Mouse (Mus musculus) bone marrow, adult 2 months (tissue): ENCODE data around the gene Gm28308. TPM values are rescaled to one million over a fixed set of nuclear protein-coding genes. Genes with fewer than 3 reads are reported as not detected.

Experiments
- H3K27ac ChIP-seq: fragments of 200-500 bp; 2 replicates; pipeline ENCODE4 v1.5.1; 2012; ENCODE audit warnings: low read depth, mild to moderate bottlenecking, control low read depth, inconsistent platforms, low read length; ENCODE audit not compliant: control insufficient read depth, poor library complexity, insufficient read depth
- H3K4me1 ChIP-seq: fragments of 200-500 bp; 2 replicates; pipeline ENCODE4 v1.6.1; 2011; ENCODE audit warnings: low read length; ENCODE audit not compliant: control insufficient read depth, insufficient read depth
- H3K4me3 ChIP-seq: fragments of 200-500 bp; replicated peaks from 2 replicates; pipeline ENCODE3; 2011; ENCODE audit warnings: mild to moderate bottlenecking, low read depth, low read length, control low read depth; ENCODE audit not compliant: control insufficient read depth
- CTCF ChIP-seq: fragments of 200-500 bp; IDR thresholded peaks from 2 replicates; pipeline ENCODE4 v1.5.1; 2011; ENCODE audit warnings: low read length, control low read depth; ENCODE audit not compliant: control insufficient read depth, insufficient read depth
- POLR2A ChIP-seq: fragments of 200-500 bp; IDR thresholded peaks from 2 replicates; pipeline ENCODE4 v1.6.1; 2011; ENCODE audit warnings: low read depth, mild to moderate bottlenecking, control low read depth, low read length, borderline replicate concordance; ENCODE audit not compliant: control insufficient read depth
- WGBS: fragments of 180-500 bp; shearing (Covaris S2); methylation state at CpG from one replicate; pipeline ENCODE4 v1.1.7; 2018; 5-methylcytosine and 5-hydroxymethylcytosine counted together
- polyA plus RNA-seq: library from polyadenylated mRNA; stranded (reverse); fragments of >200 nt; gene quantifications from 2 replicates; pipeline ENCODE4 v1.2.4, GENCODE M21; 2011; ENCODE audit warnings: low replicate concordance; ENCODE audit not compliant: missing spikeins, insufficient read depth, insufficient read length

Gm28308 gene
- polyA plus RNA-seq, 1 experiment = not detected

GRCm38 (mm10) chr6:52182793-52183192, 30.3 kb downstream of the Gm28308 start:
- Histone ChIP-seq H3K4me1 (no peaks in the 10 kb centered on the region), H3K4me3 (no peak overlapping the region), H3K27ac (no peak overlapping the region)
- no peak for TF ChIP-seq CTCF
- 91% methylated on average over 1 of the region's 1 CpGs for WGBS

DNA sequence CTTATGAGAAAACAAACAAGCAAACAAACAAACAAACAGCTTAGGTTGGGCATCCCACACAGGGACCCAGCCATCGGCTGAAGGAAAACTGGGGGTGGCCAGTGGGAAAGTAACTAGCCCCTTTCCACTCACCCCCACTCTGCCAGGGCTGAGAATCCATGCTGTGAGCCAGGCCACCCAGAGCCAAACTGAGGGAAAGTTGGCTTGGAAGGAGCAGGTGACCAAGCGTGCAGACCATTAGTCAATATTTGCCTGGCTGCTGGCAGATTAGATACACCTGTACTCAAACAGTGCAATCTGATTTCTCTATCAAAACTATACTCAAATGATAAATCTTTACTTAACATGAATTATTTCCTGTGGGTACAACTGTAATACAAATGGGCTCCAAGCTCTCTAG, 31.1 kb downstream of the Gm28308 start:
- H3K27ac ChIP-seq = no peak overlapping the region

GRCm38 (mm10) chr6:52180726-52181125, 32.4 kb downstream of the Gm28308 start:
- Histone ChIP-seq H3K27ac (no peak overlapping the region), H3K4me3 (no peak overlapping the region), H3K4me1 (no peaks in the 10 kb centered on the region)
- no peak for TF ChIP-seq CTCF
- no peak for TF ChIP-seq POLR2A
- WGBS = 79% methylated on average over 3 of the region's 3 CpGs

More for the DNA sequence above, 31.1 kb downstream of the Gm28308 start:
- WGBS = 79% methylated on average over 2 of the region's 2 CpGs
- TF ChIP-seq CTCF (no peak), POLR2A (no peak)
- Histone ChIP-seq H3K4me1 (no peaks in the 10 kb centered on the region), H3K4me3 (no peak overlapping the region)

GRCm38 (mm10) chr6:52180213-52180710, 32.9 kb downstream of the Gm28308 start:
- Histone ChIP-seq H3K27ac (no peak overlapping the region), H3K4me1 (no peaks in the 10 kb centered on the region), H3K4me3 (no peak overlapping the region)
- WGBS = 86% methylated on average over 11 of the region's 11 CpGs
- TF ChIP-seq CTCF (no peak), POLR2A (no peak)

GRCm38 (mm10) chr6:52179690-52180089, 33.4 kb downstream of the Gm28308 start:
- no peak overlapping the region for H3K27ac ChIP-seq
- 85% methylated on average over 10 of the region's 10 CpGs for WGBS
- H3K4me3 ChIP-seq = no peak overlapping the region
- TF ChIP-seq CTCF = no peak
- TF ChIP-seq POLR2A = no peak
- no peaks in the 10 kb centered on the region for H3K4me1 ChIP-seq

- Histone ChIP-seq H3K27ac (no peak overlapping the region), H3K4me1 (no peaks in the 10 kb centered on the region), H3K4me3 (no peak overlapping the region)
- WGBS = 77% methylated on average over 4 of the region's 4 CpGs
- TF ChIP-seq CTCF = no peak
- TF ChIP-seq POLR2A = no peak
These were observed 34.0 kb downstream of the Gm28308 start for GRCm38 (mm10) chr6:52178918-52179665.

DNA sequence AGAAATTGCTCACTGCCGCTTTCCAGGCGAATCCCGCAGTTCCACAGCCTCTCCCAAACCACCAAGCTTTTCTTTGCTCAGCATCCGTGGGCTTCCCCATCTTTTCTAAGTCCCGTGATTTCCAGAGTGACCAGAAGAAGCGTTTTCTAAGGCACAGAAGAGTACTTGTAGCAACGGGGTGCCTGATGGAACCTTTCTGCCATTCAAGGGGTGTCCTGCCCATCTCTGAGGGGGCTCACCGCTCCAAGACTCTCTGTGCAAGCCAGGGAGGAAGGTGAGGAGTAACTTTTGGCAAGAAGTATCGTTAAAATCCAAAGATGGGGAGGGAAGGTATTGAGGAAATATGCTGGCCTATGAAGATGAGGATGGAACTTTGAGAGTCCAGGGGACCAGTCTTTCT, 35.3 kb downstream of the Gm28308 start:
- H3K27ac ChIP-seq = no peak overlapping the region
- TF ChIP-seq CTCF (no peak), POLR2A (no peak)
- no peak overlapping the region for H3K4me3 ChIP-seq
- 82% methylated on average over 9 of the region's 9 CpGs for WGBS
- no peaks in the 10 kb centered on the region for H3K4me1 ChIP-seq

DNA sequence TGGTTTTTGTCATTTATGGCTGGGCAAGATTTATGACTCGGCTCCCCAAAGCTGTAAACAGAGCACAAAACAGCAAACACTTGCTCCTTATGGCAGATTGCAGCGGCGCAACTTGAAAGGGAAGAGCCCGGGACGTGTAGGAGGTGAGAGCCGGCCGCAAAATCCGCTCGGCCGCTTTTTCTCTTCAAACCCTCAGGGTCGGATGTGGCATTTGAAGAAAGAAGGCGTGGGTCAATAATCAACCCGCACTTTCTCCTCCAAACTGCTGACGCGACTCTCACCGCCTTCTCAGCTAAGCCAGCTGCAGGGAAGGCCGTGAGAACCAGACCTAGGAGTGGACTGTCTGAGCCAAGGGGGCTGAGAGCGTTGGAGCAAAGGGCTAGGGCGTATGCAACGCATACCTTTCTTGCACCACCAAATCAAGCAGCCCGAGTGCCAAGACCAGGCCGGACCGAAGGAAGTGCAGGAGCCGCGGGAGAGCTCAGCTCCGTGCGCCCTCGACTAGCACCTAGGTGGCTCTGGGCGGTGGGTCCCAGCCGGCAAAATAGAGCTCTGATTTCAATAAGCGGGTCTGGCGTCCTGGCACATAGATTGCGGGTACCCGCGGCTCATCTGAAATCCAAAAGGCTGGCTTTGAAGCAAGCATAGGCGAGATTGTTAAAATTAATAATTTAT, 35.9 kb downstream of the Gm28308 start, which contains the start of gene 5730596B20Rik:
Gene 5730596B20Rik, plus strand, starts transcription at position 438 of the 675 bp plus-strand sequence.
- Histone ChIP-seq H3K27ac (no peak within 1 kb of the TSS), H3K4me1 (no peaks in the 10 kb centered on the region), H3K4me3 (no peak within 1 kb of the TSS)
- TF ChIP-seq CTCF (no peak), POLR2A (no peak)
- WGBS = 89% methylated on average over 36 of the region's 36 CpGs

DNA sequence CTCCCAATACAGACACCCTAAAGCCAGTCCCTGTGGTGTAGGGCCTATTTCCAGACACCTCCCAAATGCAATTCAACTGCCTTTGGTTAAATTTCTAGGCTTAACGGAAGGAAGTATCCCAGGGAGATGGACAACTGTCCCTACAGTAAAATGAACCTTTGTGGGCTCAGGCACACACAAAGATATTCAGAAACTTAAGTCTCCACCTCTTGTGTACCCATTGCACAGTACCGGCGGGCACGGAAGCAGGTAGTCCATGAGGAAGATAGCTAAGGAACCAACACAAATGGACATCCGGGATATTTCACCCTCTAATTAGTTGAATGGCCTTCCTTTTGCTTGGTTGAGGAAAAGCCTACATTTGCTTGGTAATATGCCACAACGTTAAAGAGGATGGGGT, 36.7 kb downstream of the Gm28308 start:
- no peak overlapping the region for H3K27ac ChIP-seq
- H3K4me3 ChIP-seq = no peak overlapping the region
- H3K4me1 ChIP-seq = no peaks in the 10 kb centered on the region
- TF ChIP-seq CTCF (no peak), POLR2A (no peak)
- WGBS = 85% methylated on average over 6 of the region's 6 CpGs
